Mouse (Mus musculus) kidney, postnatal 14 days (tissue): ENCODE results near the gene Ror1.

Experiments used
- DNase-seq: peaks from one replicate; pipeline ENCODE4 v3.0.0; 2022; ENCODE audit warnings: mixed read lengths

Gene Ror1

GRCm38 (mm10) chr4:100118676-100119075 is 23.1 kb downstream of the Ror1 start:
- DNase-seq: peak; percentile 55

- DNase-seq: no peak
Measured at GRCm38 (mm10) chr4:100119431-100119830, 23.8 kb downstream of the Ror1 start.

GRCm38 (mm10) chr4:100120547-100120946 is 25.0 kb downstream of the Ror1 start:
- no peak for DNase-seq

- DNase-seq: no peak
Measured at GRCm38 (mm10) chr4:100122436-100122835, 26.8 kb downstream of the Ror1 start.

- peak; percentile 77 for DNase-seq
Measured at GRCm38 (mm10) chr4:100123519-100123918, 27.9 kb downstream of the Ror1 start.

GRCm38 (mm10) chr4:100124056-100124455 is 28.5 kb downstream of the Ror1 start:
- no peak for DNase-seq

GRCm38 (mm10) chr4:100124935-100125334 is 29.3 kb downstream of the Ror1 start:
- DNase-seq: no peak

- DNase-seq: peak; percentile 55
Measured at GRCm38 (mm10) chr4:100126531-100127310, 31.1 kb downstream of the Ror1 start.

- no peak for DNase-seq
Measured at GRCm38 (mm10) chr4:100128026-100128922, 32.7 kb downstream of the Ror1 start.

GRCm38 (mm10) chr4:100129201-100129600 is 33.6 kb downstream of the Ror1 start:
- peak; percentile 53 for DNase-seq

- peak; percentile 66 for DNase-seq
Measured at GRCm38 (mm10) chr4:100130771-100131475, 35.3 kb downstream of the Ror1 start.

GRCm38 (mm10) chr4:100131488-100131887 is 35.9 kb downstream of the Ror1 start:
- DNase-seq: no peak

- DNase-seq: no peak
Measured at GRCm38 (mm10) chr4:100132261-100132660, 36.7 kb downstream of the Ror1 start.

- no peak for DNase-seq
Measured at GRCm38 (mm10) chr4:100136046-100136445, 40.5 kb downstream of the Ror1 start.

GRCm38 (mm10) chr4:100137102-100137835 is 41.7 kb downstream of the Ror1 start:
- no peak for DNase-seq

- DNase-seq: no peak
Measured at GRCm38 (mm10) chr4:100141626-100142025, 46.0 kb downstream of the Ror1 start.

- DNase-seq: no peak
Measured at GRCm38 (mm10) chr4:100144744-100145143, 49.2 kb downstream of the Ror1 start.

GRCm38 (mm10) chr4:100150797-100151196 is 55.2 kb downstream of the Ror1 start:
- DNase-seq: no peak

- no peak for DNase-seq
Measured at GRCm38 (mm10) chr4:100154560-100155130, 59.1 kb downstream of the Ror1 start.

GRCm38 (mm10) chr4:100155731-100156130 is 60.1 kb downstream of the Ror1 start:
- DNase-seq: no peak

GRCm38 (mm10) chr4:100158401-100158800 is 62.8 kb downstream of the Ror1 start:
- DNase-seq: no peak

- no peak for DNase-seq
Measured at GRCm38 (mm10) chr4:100160156-100160555, 64.6 kb downstream of the Ror1 start.
